ENCODE assay signal across 14 mouse cellular contexts in the genomic region with DNA sequence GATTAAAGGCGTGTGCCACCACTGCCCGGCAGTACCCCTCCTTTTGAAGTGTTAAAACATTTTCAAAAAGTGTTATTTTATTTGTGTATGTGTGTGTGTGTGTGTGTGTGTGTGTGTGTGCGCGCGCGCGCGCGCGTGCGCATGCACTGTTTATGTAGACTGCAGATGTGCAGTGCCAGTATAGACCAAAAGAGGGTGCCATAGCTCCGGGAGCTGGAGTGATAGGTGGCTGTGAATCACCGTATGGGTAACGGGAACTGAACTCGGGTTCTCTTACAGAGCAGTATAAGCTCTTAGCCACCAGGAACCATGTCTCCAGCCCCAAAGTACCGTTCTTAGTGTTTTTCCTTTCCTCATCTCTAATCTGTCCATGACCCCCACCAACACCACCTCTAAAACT. TPM values are rescaled to one million over a fixed set of nuclear protein-coding genes. Genes with fewer than 3 reads are reported as not detected.
DNase-seq lines count a peak whose midpoint lies in the region; ATAC-seq and TF ChIP-seq lines count a peak whose summit lies in the region.
"Had no signal": no experiment of that assay in that cellular context is flagged by ENCODE, and none has a peak within 500 bp of the region (broad histone marks: within the 10 kb centered on the region; RNA-seq: fewer than 3 reads in every experiment).

No protein-coding gene starts in this region.

- intact Hi-C loops in heart, postnatal 14 days (cut with DNase I), result no loop called here

- DNase-seq in heart, postnatal 0 days (ENCODE audit: low spot score), result no peak
- no peak for DNase-seq in heart, postnatal 14 days
- DNase-seq in lung, embryonic 14.5 days, result no peak
- DNase-seq in lung, adult 18-20 months, result no peak
- DNase-seq in CD8-positive naive resting alpha-beta T cell, adult 2 months (ENCODE audit: low read depth in 2 of 2, low spot score in 2 of 2), result peak; percentile 49 to 66
- DNase-seq in R1 (ENCODE audit: low read depth, low spot score), result peak; percentile 72
- DNase-seq: cerebellum, postnatal 10 days had no signal

- H3K9me3 ChIP-seq in heart, postnatal 0 days (replicated peaks; ENCODE audit: control insufficient read depth, low read length), result no peaks in the 10 kb centered on the region
- no peaks in the 10 kb centered on the region for H3K9me3 ChIP-seq in lung, embryonic 14.5 days (ENCODE audit: low read depth, low read length)
- no peaks in the 10 kb centered on the region for H3K9me3 ChIP-seq in midbrain, embryonic 16.5 days (replicated peaks; ENCODE audit: control insufficient read depth, low read length, poor library complexity, severe bottlenecking)
- H3K9me3 ChIP-seq: heart, embryonic 13.5 days; hindbrain, embryonic 15.5 days; limb, embryonic 10.5 days; midbrain, embryonic 12.5 days had no signal

- H3K9ac ChIP-seq in heart, postnatal 0 days (replicated peaks; ENCODE audit: low read depth, low read length), result no peak overlapping the region
- no peak overlapping the region for H3K9ac ChIP-seq in lung, embryonic 14.5 days
- no peak overlapping the region for H3K9ac ChIP-seq in midbrain, embryonic 16.5 days (ENCODE audit: low read depth, low read length)
- H3K9ac ChIP-seq: heart, embryonic 13.5 days; hindbrain, embryonic 15.5 days; midbrain, embryonic 12.5 days had no signal

- H3K27me3 ChIP-seq in heart, postnatal 0 days (ENCODE audit: control insufficient read depth, insufficient read depth, low read length), result no peaks in the 10 kb centered on the region
- no peaks in the 10 kb centered on the region for H3K27me3 ChIP-seq in lung, embryonic 14.5 days (ENCODE audit: insufficient read depth, low read length)
- H3K27me3 ChIP-seq in midbrain, embryonic 16.5 days (ENCODE audit: control insufficient read depth, insufficient read depth, low read depth, low read length), result no peaks in the 10 kb centered on the region
- H3K27me3 ChIP-seq: heart, embryonic 13.5 days; hindbrain, embryonic 15.5 days; midbrain, embryonic 12.5 days had no signal

- 96% methylated on average over 16 of the region's 16 CpGs for WGBS in heart, postnatal 0 days
- WGBS in lung, embryonic 14.5 days, result 95% methylated on average over 16 of the region's 16 CpGs
- 97% methylated on average over 16 of the region's 16 CpGs for WGBS in midbrain, embryonic 16.5 days

- no peak overlapping the region for H3K4me3 ChIP-seq in heart, postnatal 0 days (ENCODE audit: low read depth, low read length)
- no peak overlapping the region for H3K4me3 ChIP-seq in lung, embryonic 14.5 days (ENCODE audit: low read depth, low read length)
- H3K4me3 ChIP-seq in midbrain, embryonic 16.5 days (ENCODE audit: low read depth, low read length), result no peak overlapping the region
- H3K4me3 ChIP-seq: forebrain, embryonic 10.5 days; heart, embryonic 13.5 days; hindbrain, embryonic 15.5 days; limb, embryonic 10.5 days; midbrain, embryonic 12.5 days had no signal

- peaks cover 35% of the 10 kb centered on the region for H3K36me3 ChIP-seq in heart, postnatal 0 days (replicated peaks; ENCODE audit: control insufficient read depth, insufficient read depth, low read length)
- peaks cover 58% of the 10 kb centered on the region for H3K36me3 ChIP-seq in lung, embryonic 14.5 days (ENCODE audit: insufficient read depth)
- H3K36me3 ChIP-seq in midbrain, embryonic 16.5 days (ENCODE audit: control insufficient read depth, insufficient read depth, low read length), result peaks cover 30% of the 10 kb centered on the region

- H3K27ac ChIP-seq in heart, postnatal 0 days (ENCODE audit: low read depth), result no peak overlapping the region
- no peak overlapping the region for H3K27ac ChIP-seq in lung, embryonic 14.5 days (ENCODE audit: low read depth)
- no peak overlapping the region for H3K27ac ChIP-seq in midbrain, embryonic 16.5 days (ENCODE audit: low read length)
- H3K27ac ChIP-seq: forebrain, embryonic 10.5 days; heart, embryonic 13.5 days; hindbrain, embryonic 15.5 days; limb, embryonic 10.5 days; midbrain, embryonic 12.5 days had no signal

- no peak overlapping the region for H3K4me2 ChIP-seq in heart, postnatal 0 days (ENCODE audit: low read depth, low read length)
- H3K4me2 ChIP-seq in lung, embryonic 14.5 days, result no peak overlapping the region
- H3K4me2 ChIP-seq in midbrain, embryonic 16.5 days (ENCODE audit: low read length), result no peak overlapping the region
- H3K4me2 ChIP-seq: heart, embryonic 13.5 days; hindbrain, embryonic 15.5 days; midbrain, embryonic 12.5 days had no signal

- 0 out of 2 replicates have a peak, but pooled peaks have one; percentile 9 for TF ChIP-seq CTCF in heart, postnatal 0 days (IDR thresholded peaks at IDR 0.05; ENCODE audit: low read depth)
- TF ChIP-seq CTCF in lung, embryonic 14.5 days (IDR thresholded peaks at IDR 0.05; ENCODE audit: low read depth), result peak; percentile 25; the same call in 1 of the 2 replicates

- H3K4me1 ChIP-seq in heart, postnatal 0 days (ENCODE audit: control insufficient read depth, insufficient read depth), result peaks cover 26% of the 10 kb centered on the region
- H3K4me1 ChIP-seq in lung, embryonic 14.5 days (ENCODE audit: insufficient read depth), result peaks cover 32% of the 10 kb centered on the region
- H3K4me1 ChIP-seq in midbrain, embryonic 16.5 days (ENCODE audit: control insufficient read depth, insufficient read depth, low read length), result peaks cover 24% of the 10 kb centered on the region

- ATAC-seq in heart, postnatal 0 days (ENCODE audit: insufficient read depth, low read depth), result no peak
- no peak for ATAC-seq in lung, embryonic 14.5 days (ENCODE audit: insufficient read depth)
- ATAC-seq in midbrain, embryonic 16.5 days, result no peak

- no peak for TF ChIP-seq EP300 in heart, postnatal 0 days (IDR thresholded peaks at IDR 0.05; ENCODE audit: low read depth)

RNA-seq across cellular contexts. Expression of a gene that starts 10.8 kb away (rescaled TPM):
- 53.9 and 57.2 TPM in 2 replicates for total RNA-seq in heart, postnatal 0 days (2014; rRNA removed; ENCODE audit: low replicate concordance)
- polyA plus RNA-seq in heart, postnatal 0 days (2015; fragmentation: Nextera tagmentation; extraction: Ambion mirVana), result 25.9 and 27.0 TPM in 2 replicates
- 10 to 100 TPM; 30.3 to 34.1 TPM for total RNA-seq in heart, postnatal 14 days (2021)
- 56.7 and 67.2 TPM in 2 replicates for polyA plus RNA-seq in lung, embryonic 14.5 days (2014; fragmentation: Nextera tagmentation; extraction: Ambion mirVana)
- 239 and 246 TPM in 2 replicates for polyA plus RNA-seq in midbrain, embryonic 16.5 days (2015; fragmentation: Nextera tagmentation; extraction: Ambion mirVana)

RNA-seq across cellular contexts. Expression of a gene that starts 18.1 kb away (rescaled TPM):
- total RNA-seq in heart, postnatal 0 days (2014; rRNA removed; ENCODE audit: low replicate concordance), result 4.7 and 28.3 TPM in 2 replicates
- 4.2 and 5.3 TPM in 2 replicates for polyA plus RNA-seq in heart, postnatal 0 days (2015; fragmentation: Nextera tagmentation; extraction: Ambion mirVana)
- total RNA-seq in heart, postnatal 14 days (2021), result 10 to 100 TPM; 17.9 to 18.4 TPM
- polyA plus RNA-seq in lung, embryonic 14.5 days (2014; fragmentation: Nextera tagmentation; extraction: Ambion mirVana), result 0.93 and 1.3 TPM in 2 replicates
- polyA plus RNA-seq in midbrain, embryonic 16.5 days (2015; fragmentation: Nextera tagmentation; extraction: Ambion mirVana), result 7.4 and 12.2 TPM in 2 replicates
- total RNA-seq: G1E had no signal
- polyA plus RNA-seq: G1E had no signal

RNA-seq across cellular contexts. Expression of a gene that starts 29.8 kb away (rescaled TPM):
- 6.7 and 10.5 TPM in 2 replicates for total RNA-seq in heart, postnatal 0 days (2014; rRNA removed; ENCODE audit: low replicate concordance)
- polyA plus RNA-seq in heart, postnatal 0 days (2015; fragmentation: Nextera tagmentation; extraction: Ambion mirVana), result 1.3 and 1.7 TPM in 2 replicates
- 1 to 10 TPM; 2.1 to 2.3 TPM for total RNA-seq in heart, postnatal 14 days (2021)
- polyA plus RNA-seq in lung, embryonic 14.5 days (2014; fragmentation: Nextera tagmentation; extraction: Ambion mirVana), result 9.9 and 10.8 TPM in 2 replicates
- 0.21 TPM in 1 of 2 replicates, not detected in the other for polyA plus RNA-seq in midbrain, embryonic 16.5 days (2015; fragmentation: Nextera tagmentation; extraction: Ambion mirVana)
- polyA plus RNA-seq: G1E had no signal

Comparison
In these comparisons a context has a peak if more than half of its experiments do, and no peak if none do; other contexts are left out.
1. DNase-seq: peak in CD8-positive naive resting alpha-beta T cell, adult 2 months (2 of 2) and R1 (single experiment); none in heart, postnatal 0 days (single experiment), heart, postnatal 14 days (0 of 2), lung, embryonic 14.5 days (single experiment) and lung, adult 18-20 months (0 of 2).